Mouse (Mus musculus): Measurements from ENCODE around the gene Ffar4.

The Ffar4 gene

DNA sequence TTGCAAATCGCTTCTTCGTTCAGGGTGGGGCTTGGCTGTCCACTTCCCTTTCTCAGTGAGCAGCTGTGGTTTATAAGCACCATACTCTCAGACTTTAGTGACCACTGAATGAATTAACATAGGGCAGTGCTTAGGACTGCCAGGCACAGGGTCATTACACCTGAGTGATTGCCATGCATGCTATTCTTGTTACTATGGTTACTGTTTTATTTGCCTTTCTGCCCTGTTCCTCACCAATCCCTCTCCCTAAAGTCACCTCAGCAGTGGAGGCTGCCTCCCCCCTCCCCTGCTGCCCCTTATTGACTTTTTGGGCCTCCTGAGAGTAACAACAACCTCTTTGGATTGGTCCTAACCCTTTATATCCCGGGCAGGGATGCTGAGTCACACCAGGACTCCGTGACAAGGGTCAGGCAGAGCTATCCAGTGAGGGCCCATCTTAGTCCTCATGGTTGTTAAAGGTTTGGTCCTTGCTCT is 5.3 kb upstream of the Ffar4 start:
- in situ Hi-C loops (cut with MboI; ENCODE audit: unreplicated experiment in 2 of 2), result no loop called here

DNA sequence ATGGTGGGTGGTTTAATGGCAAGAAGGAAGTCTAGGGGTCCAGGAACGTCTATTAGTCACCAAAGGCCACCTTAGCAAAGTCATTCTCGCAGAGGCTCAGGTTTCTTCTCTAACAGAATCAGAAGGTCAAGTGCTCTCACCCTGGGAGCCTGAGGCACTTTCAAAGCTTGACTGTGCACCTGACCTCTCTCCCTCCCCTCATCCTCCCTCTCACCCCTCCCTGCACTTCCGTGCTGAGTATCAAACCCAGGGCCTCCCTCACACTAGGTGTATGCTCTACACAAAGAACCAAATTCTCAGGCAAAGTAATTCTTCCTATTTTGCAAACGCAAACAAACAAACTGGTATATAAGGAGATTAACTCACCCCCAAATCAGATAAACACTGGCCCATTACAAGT is 640 bp upstream of the Ffar4 start:
- in situ Hi-C loops (cut with MboI; ENCODE audit: unreplicated experiment in 2 of 2), result no loop called here

DNA sequence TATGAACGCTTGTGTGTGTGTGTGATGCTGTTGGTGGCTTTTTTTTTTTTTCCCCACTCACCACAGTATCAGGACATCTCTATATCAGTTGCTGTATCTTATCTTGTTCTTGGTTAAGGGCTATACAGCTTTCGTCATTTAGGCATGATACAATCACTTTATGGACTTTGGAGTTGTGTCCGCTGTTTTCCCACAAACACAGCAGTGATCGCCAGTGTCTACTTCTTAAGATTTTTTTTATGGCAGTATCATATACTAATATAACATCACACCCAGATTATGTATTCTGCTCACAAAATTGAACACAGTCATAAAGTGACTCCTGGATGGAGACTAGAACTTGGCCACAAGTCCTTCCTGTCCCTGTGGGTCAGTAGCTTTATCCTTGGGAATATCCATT is 11.0 kb downstream of the Ffar4 start:
- in situ Hi-C loops (cut with MboI; ENCODE audit: unreplicated experiment in 2 of 2), result no loop called here

DNA sequence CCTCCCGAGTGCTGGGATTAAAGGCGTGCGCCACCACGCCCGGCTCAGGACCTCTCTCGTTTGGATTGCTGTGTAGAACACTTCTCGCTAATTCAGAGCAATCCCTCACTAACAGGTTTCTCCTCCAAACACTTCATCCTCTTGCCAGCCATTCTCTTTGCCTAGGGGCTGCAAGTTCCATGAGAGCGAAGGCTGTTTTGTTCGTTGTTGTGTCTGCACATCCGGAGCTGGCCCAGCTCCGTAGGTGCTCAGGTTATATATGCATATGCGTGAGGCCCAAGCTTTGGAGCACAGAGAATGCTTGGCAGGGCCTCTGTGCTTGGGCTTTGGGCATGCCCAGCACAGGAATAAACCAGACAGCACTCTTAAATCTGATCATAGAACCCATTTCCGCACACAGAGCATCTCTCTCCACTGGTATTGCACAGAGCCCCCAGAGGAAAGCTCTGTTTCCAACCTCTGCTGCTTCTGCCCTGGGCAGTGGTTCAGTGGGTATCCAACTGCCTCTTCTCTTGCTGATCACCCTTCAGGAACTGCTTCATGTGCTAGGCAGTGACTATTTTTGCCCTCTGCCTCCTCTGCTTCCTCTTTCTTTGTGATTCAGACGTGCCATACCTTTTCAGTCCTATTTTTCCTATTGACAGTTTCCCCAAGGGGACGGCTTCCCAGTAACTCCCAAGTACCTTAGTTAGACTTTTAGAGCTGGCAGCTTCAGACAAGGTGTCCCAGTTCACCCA is 12.8 kb downstream of the Ffar4 start:
- in situ Hi-C loops (cut with MboI; ENCODE audit: unreplicated experiment in 2 of 2), result no loop called here

DNA sequence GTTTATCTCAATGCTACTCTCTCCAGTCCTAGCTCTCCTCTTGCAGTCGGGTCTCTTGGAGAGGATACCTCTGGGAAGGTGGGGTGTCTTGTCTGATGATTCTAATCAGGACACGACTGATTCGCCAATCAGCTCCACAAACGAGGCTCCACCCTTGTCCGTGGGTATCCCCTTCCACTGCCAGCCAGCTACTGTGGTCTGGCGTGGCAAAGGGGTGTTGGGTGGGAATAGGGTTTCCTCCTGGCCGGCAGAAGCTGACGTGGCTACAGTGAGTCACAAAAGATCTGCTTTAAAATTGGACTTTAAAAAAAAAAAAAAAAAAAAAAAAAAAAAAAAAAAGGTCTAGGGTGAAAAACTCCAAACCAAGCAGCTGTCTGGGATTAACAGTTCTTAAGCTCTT is 14.2 kb downstream of the Ffar4 start:
- in situ Hi-C loops (cut with MboI; ENCODE audit: unreplicated experiment in 2 of 2), result no loop called here

DNA sequence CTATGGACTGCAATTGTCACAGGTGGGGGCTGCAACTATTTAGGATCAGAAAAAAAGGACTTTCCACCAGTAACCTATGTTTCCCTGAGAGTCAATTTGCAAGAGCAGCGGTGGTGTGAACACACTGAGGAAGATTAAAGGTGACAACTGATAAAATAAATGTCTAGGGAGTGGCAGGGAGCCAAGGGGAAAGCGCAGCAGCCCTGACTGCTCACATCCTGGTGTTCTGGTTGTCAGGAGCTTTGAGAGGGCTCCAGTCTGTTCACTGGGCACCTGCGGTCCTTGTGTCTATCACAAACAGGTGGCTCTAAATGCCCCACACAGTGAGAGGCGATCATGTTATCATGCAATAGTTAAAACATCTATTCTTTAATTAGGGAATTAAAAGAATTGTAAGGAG is 15.7 kb downstream of the Ffar4 start:
- in situ Hi-C loops (cut with MboI; ENCODE audit: unreplicated experiment in 2 of 2), result no loop called here

DNA sequence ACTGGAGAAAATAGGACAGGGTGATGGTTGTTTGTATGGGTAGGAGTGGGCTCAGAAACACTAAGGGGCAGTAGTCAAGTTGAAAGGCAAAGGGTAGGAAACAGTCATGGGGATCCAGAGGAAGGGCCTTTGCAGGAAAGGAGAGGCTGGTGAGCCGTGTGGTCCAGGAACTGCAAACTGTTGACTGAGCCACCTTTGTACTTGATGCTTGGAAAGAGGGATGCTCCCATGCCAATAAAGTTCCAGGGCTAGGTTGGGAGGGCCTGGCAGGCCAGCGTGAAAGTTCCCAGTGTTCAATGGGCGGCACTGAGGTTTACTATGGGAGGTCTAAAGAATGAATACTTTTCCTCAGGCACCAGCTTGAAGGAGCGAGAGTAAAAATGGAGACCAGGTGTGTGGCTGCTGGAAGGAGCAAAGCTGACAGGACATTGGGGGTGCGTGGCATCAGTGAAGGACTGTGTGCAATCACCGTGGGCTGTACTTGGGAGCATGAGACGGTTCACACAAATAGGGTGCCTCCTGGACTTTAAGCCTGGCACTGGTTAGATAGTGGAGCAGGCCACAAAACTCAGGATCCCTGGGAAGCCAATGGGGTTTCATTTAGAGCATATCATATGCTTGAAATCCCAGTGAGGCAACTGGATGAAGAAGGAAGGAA is 18.1 kb downstream of the Ffar4 start:
- in situ Hi-C loops (cut with MboI; ENCODE audit: unreplicated experiment in 2 of 2), result no loop called here

DNA sequence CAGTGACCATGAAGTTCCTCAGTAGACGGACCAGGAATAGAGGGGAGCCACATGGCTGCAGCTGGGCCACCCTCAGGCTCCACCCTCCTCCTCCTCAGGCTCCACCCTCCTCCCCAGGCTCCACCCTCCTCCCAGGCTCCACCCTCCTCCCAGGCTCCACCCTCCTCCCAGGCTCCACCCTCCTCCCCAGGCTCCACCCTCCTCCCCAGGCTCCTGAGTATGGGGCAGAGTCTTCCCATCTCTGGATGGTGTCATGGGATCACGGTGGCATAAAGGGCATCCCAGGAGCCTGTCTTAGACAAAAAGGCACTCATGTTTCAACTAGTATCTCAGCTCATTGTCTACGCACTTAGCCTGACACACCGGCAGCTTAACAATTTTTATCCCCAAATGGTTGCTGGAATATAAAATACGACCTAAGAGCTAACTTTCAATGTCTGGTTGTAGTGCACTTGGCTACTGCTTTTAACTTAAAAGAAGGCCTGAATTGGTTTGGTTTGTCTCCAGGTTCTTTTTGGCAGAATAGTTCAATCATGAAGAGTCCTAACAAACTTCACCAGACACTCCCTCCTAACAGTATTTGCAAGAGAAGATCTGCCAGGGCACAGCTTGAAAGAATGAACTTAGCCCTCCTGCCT is 23.4 kb downstream of the Ffar4 start:
- in situ Hi-C loops (cut with MboI; ENCODE audit: unreplicated experiment in 2 of 2), result no loop called here

DNA sequence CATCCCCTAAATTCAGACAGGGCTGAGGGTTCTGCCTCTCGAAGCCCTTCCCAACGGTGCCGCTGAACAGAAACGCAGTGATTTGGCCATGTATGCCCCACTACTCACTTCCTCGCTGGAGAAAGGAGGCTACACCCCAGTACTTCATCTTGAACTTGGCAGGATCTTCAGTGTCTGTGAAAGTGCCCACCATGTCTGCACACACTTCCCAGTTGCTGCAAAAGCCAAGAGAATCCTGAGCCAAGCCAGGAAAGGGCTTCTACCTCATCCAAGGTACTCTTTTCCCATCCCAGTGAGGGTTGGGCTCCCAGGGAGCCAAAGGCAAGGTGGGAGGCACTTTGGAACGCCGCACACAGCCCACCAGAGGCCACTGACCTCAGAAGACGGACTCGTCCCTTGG is 27.1 kb downstream of the Ffar4 start:
- in situ Hi-C loops (cut with MboI; ENCODE audit: unreplicated experiment in 2 of 2), result no loop called here

DNA sequence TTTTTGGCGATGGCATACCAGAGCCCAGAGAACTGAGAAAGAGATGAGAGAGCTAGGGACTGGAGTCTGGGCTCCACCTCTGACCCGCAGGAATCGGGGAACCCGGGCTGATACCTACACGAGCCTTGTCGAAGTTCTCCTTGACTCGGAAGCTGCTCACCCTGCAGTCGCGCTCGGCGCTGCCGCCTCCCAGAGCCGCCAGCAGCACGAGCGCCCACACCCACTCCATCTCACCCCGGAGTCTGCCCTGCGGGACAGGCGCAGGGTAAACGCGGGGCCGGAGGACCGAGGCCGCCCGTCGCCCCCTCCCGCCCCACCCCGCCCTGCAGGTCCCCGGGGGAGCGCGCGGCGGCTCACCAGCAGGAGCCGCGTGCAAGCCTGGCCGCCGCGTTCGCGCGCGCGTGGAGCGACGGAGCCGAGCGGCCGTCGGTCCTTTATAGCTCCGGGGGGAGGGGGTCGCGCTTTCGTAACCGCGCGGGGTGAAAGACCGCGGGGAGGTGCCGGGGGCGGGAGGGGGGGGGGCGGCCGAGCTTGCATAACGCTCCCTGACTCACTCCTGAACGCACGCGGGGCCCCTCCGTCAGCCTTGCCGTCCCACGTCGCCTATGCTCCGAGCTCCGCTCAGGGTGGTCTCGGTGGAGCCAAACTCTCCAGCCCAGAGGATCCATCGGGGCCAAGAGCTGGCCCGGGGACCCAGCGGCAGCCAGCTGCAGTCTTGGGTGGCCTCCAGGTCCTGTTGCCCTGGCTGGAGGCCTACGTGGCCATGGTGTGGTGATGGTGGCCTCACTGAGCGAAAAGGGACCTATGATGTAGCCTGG is 27.7 kb downstream of the Ffar4 start:
- in situ Hi-C loops (cut with MboI; ENCODE audit: unreplicated experiment in 2 of 2), result no loop called here

DNA sequence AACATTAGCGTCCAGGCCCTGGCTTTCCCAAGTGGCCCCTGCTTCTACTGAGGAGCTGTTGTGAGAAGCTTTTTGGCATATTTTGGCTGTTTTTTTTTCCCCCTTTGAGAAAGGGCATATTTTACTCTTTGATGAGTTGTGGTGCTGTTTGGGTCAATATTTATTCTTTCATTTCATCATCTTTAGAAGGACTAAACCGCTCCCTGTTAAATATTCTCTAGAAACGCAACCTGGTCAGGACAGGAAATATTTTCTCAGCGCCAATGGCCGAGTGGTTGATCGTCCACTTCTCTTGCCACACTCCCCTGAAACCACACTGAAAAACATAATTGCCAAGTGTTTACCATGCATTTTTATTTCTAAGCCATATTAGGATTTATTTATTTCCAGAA is 28.3 kb downstream of the Ffar4 start, which contains the start of gene Rbp4:
TSS of gene Rbp4 (minus strand) at position 63 of the 392 bp plus-strand sequence.
- in situ Hi-C loops (cut with MboI; ENCODE audit: unreplicated experiment in 2 of 2), result no loop called here

DNA sequence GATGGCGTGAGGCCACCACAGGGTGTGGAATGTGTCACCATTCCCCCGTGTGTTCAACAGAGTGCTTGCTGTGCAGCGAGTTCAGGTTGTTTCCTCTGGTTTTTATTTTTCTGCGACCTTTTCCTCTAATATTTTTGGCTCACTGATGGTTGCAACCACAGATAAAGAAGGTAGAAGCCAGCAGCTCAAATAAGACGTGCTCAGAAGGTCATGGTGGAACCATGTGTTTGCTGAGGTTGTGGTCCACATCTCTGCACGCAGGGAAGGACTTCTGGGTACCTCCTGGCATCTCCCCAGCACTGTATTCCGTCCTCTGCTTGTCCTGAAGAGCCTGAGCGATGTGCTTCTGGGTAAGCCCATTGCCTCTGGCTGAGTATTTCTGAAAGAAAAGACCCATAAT is 29.8 kb downstream of the Ffar4 start:
- in situ Hi-C loops (cut with MboI; ENCODE audit: unreplicated experiment in 2 of 2), result no loop called here

DNA sequence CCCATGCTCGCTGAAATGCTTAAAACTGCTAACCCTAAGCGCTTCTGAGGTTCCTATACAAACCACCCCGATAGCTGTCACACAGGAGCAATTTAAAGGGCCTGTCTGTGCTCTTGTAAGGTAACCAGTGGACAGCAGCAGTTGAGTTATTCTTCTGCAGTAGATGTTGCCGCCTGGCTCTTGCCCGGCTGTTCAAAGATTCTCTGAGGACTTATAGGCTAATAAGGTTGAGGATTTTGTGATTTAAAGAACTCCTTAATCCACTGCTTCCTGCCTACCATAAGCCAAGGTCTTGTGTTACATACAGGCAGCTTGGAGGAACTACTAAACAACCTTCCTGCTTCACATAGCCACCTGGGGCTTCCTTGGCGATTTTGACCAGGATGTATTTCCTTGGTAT is 35.6 kb downstream of the Ffar4 start, which contains the start of gene Pde6c:
TSS of gene Pde6c (plus strand) at position 301 of the 400 bp plus-strand sequence.
- in situ Hi-C loops (cut with MboI; ENCODE audit: unreplicated experiment in 2 of 2), result no loop called here

DNA sequence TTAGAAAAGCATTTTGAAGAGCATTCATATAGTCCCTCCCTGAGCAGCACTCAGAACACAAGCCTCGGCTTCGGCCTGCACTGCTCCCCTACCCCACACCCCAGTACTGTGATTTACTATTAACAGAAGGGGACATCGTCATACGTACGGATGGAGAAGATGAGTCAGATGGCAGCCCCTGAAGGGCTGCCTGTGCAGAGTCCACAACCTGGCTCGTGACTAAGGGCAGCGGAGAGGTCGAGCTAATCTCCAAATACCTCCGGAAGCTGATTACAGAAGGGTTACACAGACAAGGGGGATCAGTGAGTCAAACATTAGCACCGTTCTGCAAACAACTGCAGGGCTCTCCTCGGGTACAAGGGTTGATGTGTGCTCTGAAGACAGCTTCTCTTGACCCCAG is 37.1 kb downstream of the Ffar4 start:
- in situ Hi-C loops (cut with MboI; ENCODE audit: unreplicated experiment in 2 of 2), result no loop called here

DNA sequence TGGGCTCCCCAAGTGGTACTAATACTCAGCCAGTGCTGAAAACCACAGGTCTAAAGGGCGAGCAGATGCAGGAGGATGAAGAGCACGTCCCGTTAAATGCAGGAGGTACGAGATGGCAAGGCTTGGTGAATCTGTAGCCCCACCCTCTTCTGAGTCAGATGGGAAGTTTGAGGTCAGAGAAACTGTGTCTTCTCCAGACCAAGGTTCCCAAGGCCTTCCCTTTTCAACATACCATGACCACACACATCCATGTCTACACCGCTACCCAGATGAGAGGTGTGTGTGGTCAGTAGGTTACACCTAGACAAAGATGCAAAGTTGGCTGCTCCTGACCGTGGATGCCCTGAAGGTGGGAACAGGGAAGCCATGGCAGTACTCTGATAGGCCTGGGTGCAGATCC is 37.9 kb downstream of the Ffar4 start:
- in situ Hi-C loops (cut with MboI; ENCODE audit: unreplicated experiment in 2 of 2), result no loop called here

DNA sequence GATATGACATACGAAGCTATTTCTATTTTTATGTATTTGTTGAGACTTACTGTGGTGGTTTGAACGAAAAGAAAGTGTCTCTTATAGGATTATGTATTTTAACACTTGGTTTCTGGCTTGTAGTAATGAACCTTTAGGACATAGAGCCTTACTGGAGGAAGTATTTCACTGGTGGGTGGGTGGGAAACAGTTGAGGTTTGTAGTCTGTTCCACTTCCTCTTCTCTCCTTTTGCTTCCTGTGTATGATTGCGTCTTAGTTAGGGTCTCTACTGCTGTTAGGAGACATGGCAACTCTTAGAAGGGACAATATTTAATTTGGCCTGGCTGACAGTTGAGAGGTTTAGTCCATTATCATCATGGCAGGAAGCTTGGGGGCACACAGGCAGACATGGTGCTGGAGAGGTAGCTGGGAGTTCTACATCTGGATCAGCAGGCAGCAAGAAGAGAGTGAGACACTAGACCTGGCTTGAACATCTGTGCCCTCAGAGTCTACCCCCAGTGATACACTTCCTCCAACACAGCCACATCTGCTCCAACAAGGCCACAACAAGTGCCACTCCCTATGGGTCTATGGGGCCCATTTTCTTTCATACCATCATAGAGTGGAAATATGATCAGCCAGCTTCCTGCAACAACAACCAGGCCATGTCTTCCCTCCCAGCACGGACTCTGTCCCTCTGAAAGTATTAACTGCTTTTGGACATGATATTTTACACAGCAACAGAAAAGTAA is 46.8 kb downstream of the Ffar4 start:
- in situ Hi-C loops (cut with MboI; ENCODE audit: unreplicated experiment in 2 of 2), result no loop called here

DNA sequence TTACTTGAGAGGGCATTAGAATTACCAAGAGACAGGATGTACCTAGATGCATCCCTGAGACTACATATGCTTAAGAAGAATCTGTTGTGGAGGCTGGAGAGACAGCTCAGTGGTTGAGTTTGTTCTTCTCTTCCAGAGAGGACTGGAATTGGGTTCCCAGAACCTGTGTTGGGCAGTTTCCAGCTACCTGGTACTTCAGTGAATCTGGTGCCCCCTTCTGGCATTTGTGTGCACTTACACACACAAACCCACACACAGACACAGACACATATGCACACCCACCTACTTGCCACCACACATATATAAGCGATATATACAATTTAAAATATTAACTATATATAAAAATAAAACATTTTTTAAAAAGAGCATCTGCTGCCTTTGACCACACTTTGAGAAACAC is 59.4 kb downstream of the Ffar4 start:
- in situ Hi-C loops (cut with MboI; ENCODE audit: unreplicated experiment in 2 of 2), result no loop called here

DNA sequence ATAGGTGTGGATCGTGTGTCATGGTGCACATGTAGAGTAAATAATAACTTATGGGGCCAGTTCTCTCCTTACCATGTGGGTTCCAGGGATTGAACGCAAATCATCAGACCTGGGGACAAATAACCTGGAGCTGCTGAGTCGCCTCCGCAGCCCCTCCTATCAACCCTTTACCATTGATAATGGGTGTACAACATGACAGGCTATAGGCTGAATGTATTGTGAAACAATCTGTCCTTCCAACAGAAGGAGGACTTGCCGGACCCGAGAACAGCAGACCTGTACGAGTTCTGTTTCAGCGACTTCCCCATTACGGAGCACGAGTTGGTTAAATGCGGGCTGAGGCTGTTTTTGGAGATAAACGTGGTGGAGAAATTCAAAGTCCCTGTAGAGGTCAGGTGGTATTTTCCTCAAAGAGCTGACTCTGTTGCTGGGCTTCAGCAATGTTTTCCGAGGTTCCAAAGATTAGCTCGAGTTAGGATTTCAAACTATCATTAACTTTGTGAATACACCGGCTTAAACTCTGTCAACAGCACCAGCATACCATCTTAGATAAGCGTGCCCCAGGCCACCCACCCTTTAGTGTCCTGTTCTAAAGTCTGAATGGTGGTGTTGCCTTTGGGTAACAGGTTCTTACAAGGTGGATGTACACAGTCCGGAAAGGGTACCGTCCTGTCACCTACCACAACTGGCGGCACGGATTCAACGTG is 64.9 kb downstream of the Ffar4 start:
- in situ Hi-C loops (cut with MboI; ENCODE audit: unreplicated experiment in 2 of 2), result no loop called here

All from v-Abl transformed pro-B cells (cell line).